18 mouse cellular contexts compared by ENCODE assay signal in genomic region chr19:45736241-45736640, GRCm38 (mm10). TPM values are rescaled to one million over a fixed set of nuclear protein-coding genes. Genes with fewer than 3 reads are reported as not detected.
"Had no signal": no experiment of that assay in that cellular context is flagged by ENCODE, and none has a peak within 500 bp of the region (broad histone marks: within the 10 kb centered on the region; RNA-seq: fewer than 3 reads in every experiment).

No protein-coding gene starts in this region.

- H3K9ac ChIP-seq: liver, embryonic 12.5 days; liver, embryonic 15.5 days had no signal

- H3K36me3 ChIP-seq: limb, embryonic 13.5 days; liver, embryonic 12.5 days; liver, embryonic 15.5 days; lung, embryonic 15.5 days; midbrain, embryonic 12.5 days; midbrain, embryonic 15.5 days had no signal

- DNase-seq: kidney, adult 9 months; right cerebral cortex, adult 18-20 months; right cerebral cortex, postnatal 14 days had no signal

- H3K9me3 ChIP-seq: limb, embryonic 13.5 days; liver, embryonic 12.5 days; liver, embryonic 15.5 days; lung, embryonic 15.5 days; megakaryocyte, embryonic 14.5 days; midbrain, embryonic 12.5 days; midbrain, embryonic 15.5 days had no signal

- H3K27ac ChIP-seq: limb, embryonic 13.5 days; liver, embryonic 12.5 days; liver, embryonic 15.5 days; lung, embryonic 15.5 days; midbrain, embryonic 12.5 days; midbrain, embryonic 15.5 days; stomach, postnatal 0 days had no signal

RNA-seq across cellular contexts. Expression of gene Fgf8, which starts 6.5 kb away (rescaled TPM):
- total RNA-seq: layer of hippocampus, adult 18-20 months; layer of hippocampus, postnatal 14 days; left cerebral cortex, adult 8-10 months; left cerebral cortex, postnatal 14 days; left cerebral cortex, postnatal 4 days had no signal
- polyA plus RNA-seq: liver, embryonic 12.5 days; liver, embryonic 15.5 days; lung, embryonic 15.5 days; stomach, embryonic 14.5 days; stomach, postnatal 0 days; urinary bladder, adult 2 months had no signal
